Mouse (Mus musculus) small intestine, adult 10 weeks (tissue): ENCODE measurements around the gene Htr5b. TPM values are rescaled to one million over a fixed set of nuclear protein-coding genes. Genes with fewer than 3 reads are reported as not detected.

ENCODE experiments used
- polyA plus RNA-seq: library from polyadenylated mRNA; stranded (reverse); fragments of 350-450 nt; fragmentation: Illumina TruSeq; extraction: RNeasy Lipid Tissue Mini Kit (QIAGEN cat#74804); gene quantifications from one replicate; pipeline ENCODE4 v1.2.3, GENCODE M21; 2014; ENCODE audit warnings: low replicate concordance

Htr5b gene
- polyA plus RNA-seq, result not detected

DNA sequence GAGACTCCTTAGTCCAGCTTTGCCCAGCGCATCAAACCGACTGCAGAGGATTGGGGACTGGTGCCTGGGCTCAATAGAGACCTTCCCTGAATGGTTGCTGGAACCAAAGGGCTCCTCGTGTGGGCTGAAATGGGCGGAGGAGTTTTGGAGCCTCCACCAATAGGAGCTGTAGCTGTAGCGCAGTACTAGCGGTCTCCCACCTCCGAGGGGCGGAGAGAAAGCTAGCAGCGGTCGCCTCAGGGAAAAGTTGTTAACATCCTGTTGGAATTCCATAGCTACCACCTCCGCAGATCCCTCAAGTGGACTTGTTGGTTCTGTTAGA lies at the start of gene Htr5b:
TSS of gene Htr5b (minus strand) at position 67 of the 322 bp plus-strand sequence.

GRCm38 (mm10) chr1:121567521-121568489 lies 39.5 kb upstream of the Htr5b start, which contains the start of gene Ddx18:
Gene Ddx18, minus strand, starts transcription at chr1:121567989.

Other genes with a start within 250 kb of the Htr5b start
- gene Insig2, start 195.9 kb downstream of the Htr5b start, polyA plus RNA-seq, result 84.6 TPM
- 13.6 TPM for gene Ccdc93, start 97.4 kb downstream of the Htr5b start, polyA plus RNA-seq
- gene Ddx18, start 39.5 kb upstream of the Htr5b start, polyA plus RNA-seq, result 28.0 TPM